Mouse (Mus musculus): ENCODE measurements around the gene Disp1. TPM values are rescaled to one million over a fixed set of nuclear protein-coding genes. Genes with fewer than 3 reads are reported as not detected.

Gene Disp1
- polyA plus RNA-seq, 1 experiment from 2014 or later = 8.2 TPM

DNA sequence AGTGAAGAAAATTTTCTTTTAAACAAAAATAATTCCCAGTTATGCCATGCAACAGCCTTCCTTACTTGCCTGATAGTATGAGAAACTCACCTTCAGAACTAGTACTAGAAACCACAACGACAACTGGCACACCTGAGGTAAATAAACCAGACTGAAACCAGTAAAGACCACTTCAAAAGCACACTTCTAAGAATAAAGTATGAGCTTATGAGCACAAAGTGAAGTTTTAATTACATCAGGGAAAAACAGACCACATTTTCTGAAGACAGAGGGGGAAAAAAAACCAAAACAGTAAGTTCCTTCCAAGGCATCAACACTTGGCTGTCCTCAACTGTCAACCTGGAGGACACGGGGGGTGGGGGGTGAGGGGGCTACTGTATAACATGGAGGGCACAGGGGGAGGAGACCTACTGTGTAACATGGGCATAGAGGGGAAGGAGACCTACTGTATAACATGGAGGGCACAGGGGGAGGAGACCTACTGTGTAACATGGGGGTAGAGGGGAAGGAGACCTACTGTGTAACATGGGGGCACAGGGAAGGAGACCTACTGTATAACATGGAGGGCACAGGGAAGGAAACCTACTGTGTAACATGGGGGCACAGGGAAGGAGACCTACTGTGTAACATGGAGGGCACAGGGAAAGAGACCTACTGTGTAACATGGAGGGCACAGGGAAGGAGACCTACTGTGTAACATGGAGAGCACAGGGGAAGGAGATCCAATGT, 40.9 kb downstream of the Disp1 start:
- H3K9me3 ChIP-seq (replicated peaks) = no peaks in the 10 kb centered on the region
- no peaks in the 10 kb centered on the region for H3K36me3 ChIP-seq (ENCODE audit: poor library complexity, severe bottlenecking)
- no peaks in the 10 kb centered on the region for H3K27me3 ChIP-seq
- no peak overlapping the region for H3K9ac ChIP-seq
- no peak overlapping the region for H3K4me2 ChIP-seq
- H3K27ac ChIP-seq = 0 out of 2 replicates have a peak overlapping the region, but pooled peaks have one; percentile 27
- H3K4me1 ChIP-seq = peaks cover 31% of the 10 kb centered on the region
- no peak for ATAC-seq
- no peak overlapping the region for H3K4me3 ChIP-seq
- WGBS = 85% methylated on average over 2 of the region's 2 CpGs

DNA sequence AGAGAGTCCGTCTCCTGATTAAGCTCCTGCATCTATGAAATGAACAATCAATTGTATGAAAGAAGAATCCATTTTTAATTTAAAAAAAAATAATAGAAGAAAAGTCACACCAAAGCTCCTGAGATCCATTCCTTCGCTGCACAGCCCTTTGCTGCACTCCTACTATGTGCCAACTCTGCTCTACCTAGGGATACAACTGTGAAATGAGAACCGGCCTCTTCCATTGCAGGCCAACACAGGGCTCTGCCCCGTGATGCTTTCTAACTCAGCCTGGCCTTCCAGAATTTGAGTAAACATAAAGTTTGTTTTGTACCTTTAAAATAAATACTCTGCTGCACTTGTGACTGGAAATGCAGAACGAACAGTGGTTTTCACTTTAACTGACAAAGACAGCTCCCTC, 42.0 kb downstream of the Disp1 start:
- 81% methylated on average over 5 of the region's 5 CpGs for WGBS

GRCm38 (mm10) chr1:183175236-183175635, 46.1 kb downstream of the Disp1 start:
- ATAC-seq = no peak
- no peak overlapping the region for H3K27ac ChIP-seq
- H3K9ac ChIP-seq = no peak overlapping the region
- no peak overlapping the region for H3K4me2 ChIP-seq
- no peak overlapping the region for H3K4me3 ChIP-seq
- H3K27me3 ChIP-seq = no peaks in the 10 kb centered on the region
- no peaks in the 10 kb centered on the region for H3K9me3 ChIP-seq (replicated peaks)
- no peaks in the 10 kb centered on the region for H3K36me3 ChIP-seq (ENCODE audit: poor library complexity, severe bottlenecking)
- H3K4me1 ChIP-seq = peaks cover 9% of the 10 kb centered on the region
- 80% methylated on average over 8 of the region's 8 CpGs for WGBS

More for the DNA sequence above, 42.0 kb downstream of the Disp1 start:
- H3K4me3 ChIP-seq = no peak overlapping the region
- H3K9me3 ChIP-seq (replicated peaks) = no peaks in the 10 kb centered on the region
- peaks cover 30% of the 10 kb centered on the region for H3K4me1 ChIP-seq
- no peak overlapping the region for H3K4me2 ChIP-seq
- H3K27ac ChIP-seq = no peak overlapping the region
- H3K36me3 ChIP-seq (ENCODE audit: poor library complexity, severe bottlenecking) = no peaks in the 10 kb centered on the region
- H3K27me3 ChIP-seq = no peaks in the 10 kb centered on the region
- no peak for ATAC-seq
- no peak overlapping the region for H3K9ac ChIP-seq

GRCm38 (mm10) chr1:183171095-183171494, 50.2 kb downstream of the Disp1 start:
- Histone ChIP-seq H3K27ac (no peak overlapping the region), H3K4me3 (no peak overlapping the region), H3K9me3 (replicated peaks) (no peaks in the 10 kb centered on the region), H3K4me1 (peaks cover 8% of the 10 kb centered on the region; the same call in 1 of the 2 replicates), H3K4me2 (no peak overlapping the region), H3K36me3 (ENCODE audit: poor library complexity, severe bottlenecking) (peaks cover 3% of the 10 kb centered on the region; the same call in 1 of the 2 replicates), H3K27me3 (no peaks in the 10 kb centered on the region), H3K9ac (no peak overlapping the region)
- ATAC-seq = no peak
- WGBS = 95% methylated on average over 5 of the region's 5 CpGs

- peaks cover 9% of the 10 kb centered on the region; the same call in 1 of the 2 replicates for H3K36me3 ChIP-seq (ENCODE audit: poor library complexity, severe bottlenecking)
- no peak overlapping the region for H3K9ac ChIP-seq
- no peak overlapping the region for H3K4me2 ChIP-seq
- ATAC-seq = no peak
- no peak overlapping the region for H3K27ac ChIP-seq
- no peaks in the 10 kb centered on the region for H3K27me3 ChIP-seq
- H3K9me3 ChIP-seq (replicated peaks) = no peaks in the 10 kb centered on the region
- H3K4me1 ChIP-seq = peaks cover 8% of the 10 kb centered on the region; the same call in 1 of the 2 replicates
- WGBS = 80% methylated on average over 6 of the region's 6 CpGs
- no peak overlapping the region for H3K4me3 ChIP-seq
Observed at GRCm38 (mm10) chr1:183168465-183168864, 52.9 kb downstream of the Disp1 start.

GRCm38 (mm10) chr1:183167776-183168175, 53.5 kb downstream of the Disp1 start:
- no peak overlapping the region for H3K27ac ChIP-seq
- H3K36me3 ChIP-seq (ENCODE audit: poor library complexity, severe bottlenecking) = peaks cover 9% of the 10 kb centered on the region; the same call in 1 of the 2 replicates
- WGBS = 68% methylated on average over 12 of the region's 12 CpGs
- peaks cover 8% of the 10 kb centered on the region; the same call in 1 of the 2 replicates for H3K4me1 ChIP-seq
- no peak overlapping the region for H3K4me3 ChIP-seq
- no peaks in the 10 kb centered on the region for H3K27me3 ChIP-seq
- H3K4me2 ChIP-seq = no peak overlapping the region
- no peak for ATAC-seq
- H3K9me3 ChIP-seq (replicated peaks) = no peaks in the 10 kb centered on the region
- H3K9ac ChIP-seq = no peak overlapping the region

DNA sequence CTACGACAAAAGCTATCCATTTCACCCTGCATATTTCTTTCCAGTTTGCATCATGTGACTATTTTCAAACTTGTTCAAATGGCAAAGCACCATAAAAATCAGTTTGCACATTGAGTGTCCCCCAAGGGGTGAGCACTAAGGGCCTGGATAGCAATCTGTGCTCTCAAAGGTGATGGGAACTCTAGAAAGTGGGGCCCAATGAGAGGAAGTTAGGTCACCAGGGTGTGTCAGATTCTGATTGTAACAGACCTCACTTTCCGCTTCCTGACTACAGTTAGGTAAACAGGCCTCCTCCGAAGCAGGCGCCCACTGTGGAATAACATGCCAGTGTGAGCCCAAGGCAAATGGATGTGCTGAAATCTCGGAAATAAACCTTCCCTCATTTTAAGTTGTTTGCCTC, 54.6 kb downstream of the Disp1 start:
- Histone ChIP-seq H3K4me1 (peaks cover 8% of the 10 kb centered on the region; the same call in 1 of the 2 replicates), H3K4me2 (no peak overlapping the region), H3K27ac (no peak overlapping the region), H3K9me3 (replicated peaks) (no peaks in the 10 kb centered on the region), H3K36me3 (ENCODE audit: poor library complexity, severe bottlenecking) (peaks cover 9% of the 10 kb centered on the region; the same call in 1 of the 2 replicates), H3K4me3 (no peak overlapping the region), H3K27me3 (no peaks in the 10 kb centered on the region), H3K9ac (no peak overlapping the region)
- 93% methylated on average over 5 of the region's 5 CpGs for WGBS
- ATAC-seq = no peak

DNA sequence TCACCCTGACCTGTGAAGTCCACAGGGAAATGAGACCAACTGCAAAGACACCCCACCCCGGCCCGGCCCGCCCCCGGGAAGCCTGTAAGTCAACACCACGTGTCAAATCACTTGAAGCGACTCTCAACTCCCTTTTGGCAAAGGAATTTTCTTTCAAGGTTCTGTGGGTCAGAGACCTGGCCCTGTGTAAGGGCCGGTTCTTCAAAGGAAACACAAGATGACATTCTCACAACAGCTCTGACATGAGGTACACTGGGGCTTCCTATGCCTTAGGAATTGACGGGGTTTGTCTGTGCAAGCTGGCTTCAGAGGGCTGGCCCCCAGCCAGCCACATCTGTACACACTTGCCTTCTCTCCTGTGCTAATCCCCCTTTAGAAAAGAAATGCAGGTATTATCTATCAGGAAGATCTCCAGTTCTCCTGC, 56.7 kb downstream of the Disp1 start:
- 88% methylated on average over 8 of the region's 8 CpGs for WGBS

DNA sequence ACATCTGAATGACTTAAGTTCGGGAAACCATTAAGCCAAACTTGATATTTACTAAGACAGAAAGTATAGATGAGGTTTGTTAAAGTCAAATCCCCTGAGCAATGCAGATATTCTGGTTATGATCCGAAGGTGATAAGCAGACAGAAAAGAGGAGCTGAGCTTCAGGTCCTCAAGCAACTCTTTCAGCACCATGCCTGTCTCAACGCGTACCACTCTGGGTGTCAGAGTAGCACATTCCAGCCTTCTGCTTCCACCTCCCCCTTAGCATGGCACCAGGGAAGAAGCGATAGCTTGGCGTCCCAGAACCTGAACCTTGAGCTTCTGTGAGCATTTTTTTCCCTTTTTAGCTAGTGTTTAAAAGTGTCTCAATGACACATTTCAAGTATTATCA, 57.1 kb downstream of the Disp1 start:
- Histone ChIP-seq H3K36me3 (ENCODE audit: poor library complexity, severe bottlenecking) (peaks cover 9% of the 10 kb centered on the region; the same call in 1 of the 2 replicates), H3K9ac (no peak overlapping the region), H3K9me3 (replicated peaks) (no peaks in the 10 kb centered on the region), H3K4me1 (peaks cover 4% of the 10 kb centered on the region; the same call in 1 of the 2 replicates), H3K27me3 (no peaks in the 10 kb centered on the region), H3K4me3 (no peak overlapping the region), H3K4me2 (no peak overlapping the region), H3K27ac (no peak overlapping the region)
- no peak for ATAC-seq
- 91% methylated on average over 6 of the region's 6 CpGs for WGBS

More for the DNA sequence above, 56.7 kb downstream of the Disp1 start:
- H3K9me3 ChIP-seq (replicated peaks) = no peaks in the 10 kb centered on the region
- no peak overlapping the region for H3K9ac ChIP-seq
- H3K4me1 ChIP-seq = peaks cover 6% of the 10 kb centered on the region; the same call in 1 of the 2 replicates
- H3K27ac ChIP-seq = no peak overlapping the region
- no peak overlapping the region for H3K4me3 ChIP-seq
- ATAC-seq = no peak
- H3K36me3 ChIP-seq (ENCODE audit: poor library complexity, severe bottlenecking) = peaks cover 9% of the 10 kb centered on the region; the same call in 1 of the 2 replicates
- H3K27me3 ChIP-seq = no peaks in the 10 kb centered on the region
- no peak overlapping the region for H3K4me2 ChIP-seq

GRCm38 (mm10) chr1:183163512-183164189, 57.7 kb downstream of the Disp1 start:
- Histone ChIP-seq H3K27me3 (no peaks in the 10 kb centered on the region), H3K4me1 (peaks cover 4% of the 10 kb centered on the region; the same call in 1 of the 2 replicates), H3K9ac (no peak overlapping the region), H3K36me3 (ENCODE audit: poor library complexity, severe bottlenecking) (peaks cover 9% of the 10 kb centered on the region; the same call in 1 of the 2 replicates), H3K4me2 (no peak overlapping the region), H3K4me3 (no peak overlapping the region), H3K9me3 (replicated peaks) (no peaks in the 10 kb centered on the region), H3K27ac (no peak overlapping the region)
- no peak for ATAC-seq
- whole genome bisulfite sequencing = 91% methylated on average over 5 of the region's 5 CpGs

- ATAC-seq = no peak
- Histone ChIP-seq H3K4me1 (no peaks in the 10 kb centered on the region), H3K27me3 (no peaks in the 10 kb centered on the region), H3K9me3 (replicated peaks) (no peaks in the 10 kb centered on the region), H3K4me3 (no peak overlapping the region), H3K9ac (no peak overlapping the region), H3K27ac (no peak overlapping the region), H3K36me3 (ENCODE audit: poor library complexity, severe bottlenecking) (peaks cover 9% of the 10 kb centered on the region; the same call in 1 of the 2 replicates), H3K4me2 (no peak overlapping the region)
- 86% methylated on average over 11 of the region's 11 CpGs for WGBS
Observed at GRCm38 (mm10) chr1:183161057-183161456, 60.3 kb downstream of the Disp1 start.

DNA sequence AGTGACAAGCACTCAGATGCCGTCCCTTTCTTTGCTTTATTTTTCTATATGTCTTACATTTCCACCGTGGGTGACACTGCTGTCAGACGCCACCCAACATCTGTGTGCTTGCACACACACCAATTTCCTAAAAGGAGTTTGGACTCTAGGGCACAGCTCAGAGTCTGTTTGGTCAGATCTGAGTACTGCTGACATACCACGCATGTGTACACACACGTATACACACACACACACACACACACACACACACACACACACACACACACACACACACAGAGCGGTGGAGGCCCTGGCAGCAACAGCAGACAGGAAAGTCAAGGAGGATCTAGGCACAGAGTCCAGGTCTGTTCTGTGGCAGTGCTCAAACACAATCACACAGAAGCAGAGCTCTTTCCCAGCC, 61.1 kb downstream of the Disp1 start:
- 92% methylated on average over 6 of the region's 6 CpGs for WGBS
- H3K4me3 ChIP-seq = no peak overlapping the region
- no peaks in the 10 kb centered on the region for H3K9me3 ChIP-seq (replicated peaks)
- no peaks in the 10 kb centered on the region for H3K27me3 ChIP-seq
- H3K4me1 ChIP-seq = no peaks in the 10 kb centered on the region
- H3K9ac ChIP-seq = no peak overlapping the region
- no peak overlapping the region for H3K4me2 ChIP-seq
- no peak overlapping the region for H3K27ac ChIP-seq
- ATAC-seq = no peak
- 0 out of 2 replicates have a peak, but pooled peaks cover 4% of the 10 kb centered on the region for H3K36me3 ChIP-seq (ENCODE audit: poor library complexity, severe bottlenecking)

Data from forebrain, embryonic 13.5 days (tissue).